Mouse (Mus musculus) layer of hippocampus, adult 9-11 months (tissue): ENCODE data around the gene Ifi27l2b.

Experiments
- DNase-seq: peaks from one replicate; pipeline ENCODE4 v3.0.0; 2022

Gene Ifi27l2b

GRCm38 (mm10) chr12:103434861-103435260 lies 22.2 kb downstream of the Ifi27l2b start:
- DNase-seq, result no peak

- DNase-seq, result peak; percentile 88
Observed at GRCm38 (mm10) chr12:103433986-103434731, 22.9 kb downstream of the Ifi27l2b start, which contains the start of gene Ifi27. Gene Ifi27 (plus strand): TSS chr12:103434211.

GRCm38 (mm10) chr12:103433430-103433829 lies 23.6 kb downstream of the Ifi27l2b start:
- DNase-seq, result no peak

GRCm38 (mm10) chr12:103426710-103427109 lies 30.3 kb downstream of the Ifi27l2b start:
- no peak for DNase-seq

- DNase-seq, result peak; percentile 99
Observed at GRCm38 (mm10) chr12:103425729-103426470, 31.1 kb downstream of the Ifi27l2b start, which contains the start of gene Ddx24. Gene Ddx24 (minus strand): TSS chr12:103425830.

- no peak for DNase-seq
Observed at GRCm38 (mm10) chr12:103425016-103425728, 31.9 kb downstream of the Ifi27l2b start.

GRCm38 (mm10) chr12:103408144-103408543 lies 48.9 kb downstream of the Ifi27l2b start:
- DNase-seq, result peak; percentile 68

GRCm38 (mm10) chr12:103407720-103408119 lies 49.3 kb downstream of the Ifi27l2b start, which contains the start of gene 9330161L09Rik:
Gene 9330161L09Rik (minus strand): TSS chr12:103407820.
- no peak for DNase-seq

- no peak for DNase-seq
Observed at GRCm38 (mm10) chr12:103404131-103404530, 52.9 kb downstream of the Ifi27l2b start.
